Mouse (Mus musculus): ENCODE measurements around the gene Cpt1c. TPM values are rescaled to one million over a fixed set of nuclear protein-coding genes. Genes with fewer than 3 reads are reported as not detected.

Cpt1c gene
- polyA plus RNA-seq, 1 experiment from 2014 or later: 10.0 TPM

DNA sequence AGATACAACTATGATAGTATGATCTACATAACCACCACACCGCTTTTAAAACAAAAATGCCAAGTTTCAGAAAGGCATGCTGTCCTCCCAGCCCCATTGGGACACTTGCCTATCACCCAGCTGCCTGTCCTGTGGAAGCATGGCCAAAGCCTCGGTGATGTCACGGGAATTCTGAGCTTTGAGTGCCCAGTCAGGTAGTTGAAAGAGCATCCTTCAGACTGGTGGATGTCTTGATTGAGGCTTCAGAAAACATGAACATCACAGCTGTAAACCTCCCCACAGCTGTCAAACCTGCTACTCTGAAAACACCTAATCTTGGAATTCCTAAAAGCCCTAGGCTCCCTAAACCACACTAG lies 39.4 kb upstream of the Cpt1c start:
- ATAC-seq (replicated peaks; ENCODE audit: insufficient number of reproducible peaks, low FRiP score, low TSS enrichment): no peak
- Histone ChIP-seq H3K4me2 (no peak overlapping the region), H3K9ac (ENCODE audit: low read depth, low read length) (no peak overlapping the region), H3K9me3 (replicated peaks; ENCODE audit: control insufficient read depth, low read length) (no peaks in the 10 kb centered on the region), H3K4me3 (ENCODE audit: low read depth, low read length) (no peak overlapping the region), H3K27ac (ENCODE audit: low read depth, low read length) (no peak overlapping the region), H3K36me3 (ENCODE audit: control insufficient read depth, insufficient read depth, low read length) (peaks cover 35% of the 10 kb centered on the region), H3K4me1 (ENCODE audit: control insufficient read depth, insufficient read depth, low read length) (peaks cover 22% of the 10 kb centered on the region), H3K27me3 (ENCODE audit: control insufficient read depth, insufficient read depth, low read length) (no peaks in the 10 kb centered on the region)
- 92% methylated on average over 3 of the region's 3 CpGs for WGBS (ENCODE audit: insufficient replicate concordance)

DNA sequence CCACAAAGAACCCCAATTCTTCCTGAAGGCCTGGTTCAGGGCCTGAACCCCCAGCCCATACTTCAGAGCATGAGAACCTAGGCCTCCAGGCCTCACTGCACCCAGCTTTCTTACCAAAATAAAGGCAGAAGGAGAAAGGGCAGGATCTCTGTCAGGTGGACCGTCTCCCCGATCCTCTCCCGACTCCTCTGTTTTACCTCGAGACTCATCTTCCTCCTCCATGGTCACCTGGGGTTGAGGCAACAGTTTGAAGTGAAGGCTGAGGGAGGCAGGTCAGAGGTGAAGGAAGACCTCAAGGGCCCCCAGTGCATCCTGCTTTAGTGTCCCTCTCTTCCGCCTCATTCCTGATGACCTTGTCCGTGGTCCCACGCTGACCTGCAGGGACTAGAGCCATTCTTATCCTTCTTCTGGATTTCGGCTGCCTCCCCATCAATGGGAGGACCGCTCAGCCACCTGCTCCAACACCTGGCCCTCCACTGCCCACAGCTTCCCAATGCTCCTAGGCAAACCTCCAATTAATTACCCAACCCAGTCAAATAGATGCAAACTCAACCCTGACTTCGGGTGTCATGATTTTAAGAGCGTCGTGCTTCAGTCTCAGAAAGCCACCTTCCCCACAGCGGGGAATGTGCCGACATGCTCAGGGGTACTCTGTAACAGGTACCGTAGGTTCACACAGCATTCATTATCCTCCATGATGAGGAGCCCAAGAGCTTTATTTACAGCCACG lies 38.9 kb upstream of the Cpt1c start:
- Histone ChIP-seq H3K4me3 (ENCODE audit: low read depth, low read length) (no peak overlapping the region), H3K9ac (ENCODE audit: low read depth, low read length) (no peak overlapping the region), H3K4me2 (no peak overlapping the region), H3K27ac (ENCODE audit: low read depth, low read length) (no peak overlapping the region), H3K9me3 (replicated peaks; ENCODE audit: control insufficient read depth, low read length) (no peaks in the 10 kb centered on the region), H3K27me3 (ENCODE audit: control insufficient read depth, insufficient read depth, low read length) (no peaks in the 10 kb centered on the region), H3K4me1 (ENCODE audit: control insufficient read depth, insufficient read depth, low read length) (peaks cover 17% of the 10 kb centered on the region), H3K36me3 (ENCODE audit: control insufficient read depth, insufficient read depth, low read length) (peaks cover 40% of the 10 kb centered on the region)
- WGBS (ENCODE audit: insufficient replicate concordance): 94% methylated on average over 16 of the region's 16 CpGs
- no peak for ATAC-seq (replicated peaks; ENCODE audit: insufficient number of reproducible peaks, low FRiP score, low TSS enrichment)

DNA sequence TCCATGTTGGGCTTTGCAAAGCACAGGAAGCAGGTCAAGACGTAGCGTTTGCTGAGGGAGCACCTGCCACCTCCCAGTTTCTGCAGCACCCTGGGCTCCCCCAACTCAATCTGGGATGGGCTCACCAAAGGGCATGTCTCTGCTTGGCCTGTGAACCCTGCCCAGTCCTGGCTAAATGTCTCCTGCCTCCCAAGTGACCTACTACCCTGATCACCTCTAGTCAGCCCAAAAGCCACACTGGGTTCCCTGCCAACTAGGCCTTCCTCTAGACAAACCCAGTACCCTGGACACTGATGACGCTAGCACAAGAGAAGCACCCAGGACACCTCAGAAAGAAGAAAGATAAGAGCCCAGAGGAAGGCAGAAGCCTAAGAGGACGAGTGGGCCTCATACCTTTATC lies 38.2 kb upstream of the Cpt1c start:
- H3K9ac ChIP-seq (ENCODE audit: low read depth, low read length): no peak overlapping the region
- H3K36me3 ChIP-seq (ENCODE audit: control insufficient read depth, insufficient read depth, low read length): peaks cover 42% of the 10 kb centered on the region

GRCm38 (mm10) chr7:45012011-45012410 lies 37.4 kb upstream of the Cpt1c start:
- WGBS (ENCODE audit: insufficient replicate concordance): 93% methylated on average over 6 of the region's 6 CpGs
- Histone ChIP-seq H3K4me1 (ENCODE audit: control insufficient read depth, insufficient read depth, low read length) (peaks cover 12% of the 10 kb centered on the region), H3K9ac (ENCODE audit: low read depth, low read length) (no peak overlapping the region), H3K27ac (ENCODE audit: low read depth, low read length) (no peak overlapping the region), H3K4me3 (ENCODE audit: low read depth, low read length) (no peak overlapping the region), H3K9me3 (replicated peaks; ENCODE audit: control insufficient read depth, low read length) (no peaks in the 10 kb centered on the region), H3K27me3 (ENCODE audit: control insufficient read depth, insufficient read depth, low read length) (no peaks in the 10 kb centered on the region), H3K36me3 (ENCODE audit: control insufficient read depth, insufficient read depth, low read length) (peaks cover 50% of the 10 kb centered on the region), H3K4me2 (no peak overlapping the region)
- no peak for ATAC-seq (replicated peaks; ENCODE audit: insufficient number of reproducible peaks, low FRiP score, low TSS enrichment)

More for the DNA sequence above, 38.2 kb upstream of the Cpt1c start:
- no peak for ATAC-seq (replicated peaks; ENCODE audit: insufficient number of reproducible peaks, low FRiP score, low TSS enrichment)
- Histone ChIP-seq H3K9me3 (replicated peaks; ENCODE audit: control insufficient read depth, low read length) (no peaks in the 10 kb centered on the region), H3K4me2 (no peak overlapping the region), H3K4me3 (ENCODE audit: low read depth, low read length) (no peak overlapping the region), H3K4me1 (ENCODE audit: control insufficient read depth, insufficient read depth, low read length) (peaks cover 12% of the 10 kb centered on the region), H3K27ac (ENCODE audit: low read depth, low read length) (no peak overlapping the region), H3K27me3 (ENCODE audit: control insufficient read depth, insufficient read depth, low read length) (no peaks in the 10 kb centered on the region)
- WGBS (ENCODE audit: insufficient replicate concordance): 77% methylated on average over 4 of the region's 4 CpGs

DNA sequence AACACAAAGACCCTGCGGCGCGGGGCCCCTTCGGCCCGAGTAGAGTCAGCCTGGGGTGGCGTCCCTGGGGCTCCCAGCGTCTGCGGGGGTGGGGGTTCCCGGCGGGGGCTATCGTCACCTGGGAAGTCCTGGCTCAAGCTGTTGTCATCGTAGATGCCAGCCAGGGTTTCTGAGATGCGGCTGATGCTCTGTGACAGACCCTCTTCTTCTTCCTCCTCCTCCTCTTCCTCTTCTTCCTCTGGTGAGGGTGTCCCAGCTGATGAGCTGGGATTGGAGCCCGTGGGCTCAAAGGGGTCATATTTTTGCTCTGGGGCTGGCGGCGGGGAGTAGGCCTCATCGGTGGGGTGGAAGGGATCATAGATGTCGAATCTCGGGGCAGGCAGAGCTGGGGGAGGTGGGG lies 33.8 kb upstream of the Cpt1c start:
- Histone ChIP-seq H3K9ac (ENCODE audit: low read depth, low read length) (no peak overlapping the region), H3K27me3 (ENCODE audit: control insufficient read depth, insufficient read depth, low read length) (no peaks in the 10 kb centered on the region), H3K4me3 (ENCODE audit: low read depth, low read length) (no peak overlapping the region), H3K36me3 (ENCODE audit: control insufficient read depth, insufficient read depth, low read length) (peaks cover 68% of the 10 kb centered on the region), H3K4me1 (ENCODE audit: control insufficient read depth, insufficient read depth, low read length) (0 out of 2 replicates have a peak, but pooled peaks cover 2% of the 10 kb centered on the region), H3K9me3 (replicated peaks; ENCODE audit: control insufficient read depth, low read length) (no peaks in the 10 kb centered on the region), H3K4me2 (no peak overlapping the region), H3K27ac (ENCODE audit: low read depth, low read length) (no peak overlapping the region)
- WGBS (ENCODE audit: insufficient replicate concordance): 90% methylated on average over 19 of the region's 19 CpGs
- ATAC-seq (replicated peaks; ENCODE audit: insufficient number of reproducible peaks, low FRiP score, low TSS enrichment): no peak

DNA sequence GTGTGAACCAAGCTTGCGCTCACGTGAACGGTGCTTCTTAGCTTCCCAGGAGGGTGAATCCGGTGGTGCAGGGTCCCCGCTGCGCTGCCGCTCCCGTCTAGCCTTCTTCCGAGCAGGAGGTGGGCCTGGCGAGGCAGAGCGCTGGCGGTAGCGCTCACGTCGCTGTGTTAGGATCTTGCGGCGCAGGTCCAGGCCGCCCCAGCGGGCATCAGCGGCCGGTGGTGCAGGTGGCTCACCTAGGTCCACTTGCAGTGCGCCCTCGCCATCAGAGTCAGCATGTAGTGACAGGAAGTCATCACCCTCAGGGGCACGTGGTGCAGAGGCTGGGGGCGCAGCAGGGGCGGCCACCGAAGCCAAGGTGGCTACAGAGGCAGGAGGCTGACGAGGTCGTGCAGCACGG lies 33.2 kb upstream of the Cpt1c start:
- Histone ChIP-seq H3K9me3 (replicated peaks; ENCODE audit: control insufficient read depth, low read length) (no peaks in the 10 kb centered on the region), H3K27ac (ENCODE audit: low read depth, low read length) (no peak overlapping the region), H3K9ac (ENCODE audit: low read depth, low read length) (no peak overlapping the region), H3K4me1 (ENCODE audit: control insufficient read depth, insufficient read depth, low read length) (no peaks in the 10 kb centered on the region), H3K4me2 (no peak overlapping the region), H3K27me3 (ENCODE audit: control insufficient read depth, insufficient read depth, low read length) (no peaks in the 10 kb centered on the region), H3K4me3 (ENCODE audit: low read depth, low read length) (no peak overlapping the region), H3K36me3 (ENCODE audit: control insufficient read depth, insufficient read depth, low read length) (peaks cover 70% of the 10 kb centered on the region)
- WGBS (ENCODE audit: insufficient replicate concordance): 89% methylated on average over 30 of the region's 30 CpGs
- no peak for ATAC-seq (replicated peaks; ENCODE audit: insufficient number of reproducible peaks, low FRiP score, low TSS enrichment)

- no peaks in the 10 kb centered on the region for H3K27me3 ChIP-seq (ENCODE audit: control insufficient read depth, insufficient read depth, low read length)
- no peak overlapping the region for H3K27ac ChIP-seq (ENCODE audit: low read depth, low read length)
- WGBS (ENCODE audit: insufficient replicate concordance): 91% methylated on average over 28 of the region's 29 CpGs
- no peak for ATAC-seq (replicated peaks; ENCODE audit: insufficient number of reproducible peaks, low FRiP score, low TSS enrichment)
- H3K4me3 ChIP-seq (ENCODE audit: low read depth, low read length): no peak overlapping the region
- H3K9me3 ChIP-seq (replicated peaks; ENCODE audit: control insufficient read depth, low read length): no peaks in the 10 kb centered on the region
- no peak overlapping the region for H3K9ac ChIP-seq (ENCODE audit: low read depth, low read length)
- no peaks in the 10 kb centered on the region for H3K4me1 ChIP-seq (ENCODE audit: control insufficient read depth, insufficient read depth, low read length)
- H3K36me3 ChIP-seq (ENCODE audit: control insufficient read depth, insufficient read depth, low read length): peaks cover 72% of the 10 kb centered on the region
- H3K4me2 ChIP-seq: no peak overlapping the region
Measured at GRCm38 (mm10) chr7:45007141-45007540, 32.5 kb upstream of the Cpt1c start.

- no peak for ATAC-seq (replicated peaks; ENCODE audit: insufficient number of reproducible peaks, low FRiP score, low TSS enrichment)
- peaks cover 71% of the 10 kb centered on the region for H3K36me3 ChIP-seq (ENCODE audit: control insufficient read depth, insufficient read depth, low read length)
- H3K9ac ChIP-seq (ENCODE audit: low read depth, low read length): no peak overlapping the region
- H3K27me3 ChIP-seq (ENCODE audit: control insufficient read depth, insufficient read depth, low read length): no peaks in the 10 kb centered on the region
- no peak overlapping the region for H3K27ac ChIP-seq (ENCODE audit: low read depth, low read length)
- 0 out of 2 replicates have a peak, but pooled peaks cover 2% of the 10 kb centered on the region for H3K4me1 ChIP-seq (ENCODE audit: control insufficient read depth, insufficient read depth, low read length)
- H3K4me3 ChIP-seq (ENCODE audit: low read depth, low read length): no peak overlapping the region
- no peaks in the 10 kb centered on the region for H3K9me3 ChIP-seq (replicated peaks; ENCODE audit: control insufficient read depth, low read length)
- 94% methylated on average over 12 of the region's 12 CpGs for WGBS (ENCODE audit: insufficient replicate concordance)
- no peak overlapping the region for H3K4me2 ChIP-seq
Measured at GRCm38 (mm10) chr7:45006503-45006902, 31.9 kb upstream of the Cpt1c start.

DNA sequence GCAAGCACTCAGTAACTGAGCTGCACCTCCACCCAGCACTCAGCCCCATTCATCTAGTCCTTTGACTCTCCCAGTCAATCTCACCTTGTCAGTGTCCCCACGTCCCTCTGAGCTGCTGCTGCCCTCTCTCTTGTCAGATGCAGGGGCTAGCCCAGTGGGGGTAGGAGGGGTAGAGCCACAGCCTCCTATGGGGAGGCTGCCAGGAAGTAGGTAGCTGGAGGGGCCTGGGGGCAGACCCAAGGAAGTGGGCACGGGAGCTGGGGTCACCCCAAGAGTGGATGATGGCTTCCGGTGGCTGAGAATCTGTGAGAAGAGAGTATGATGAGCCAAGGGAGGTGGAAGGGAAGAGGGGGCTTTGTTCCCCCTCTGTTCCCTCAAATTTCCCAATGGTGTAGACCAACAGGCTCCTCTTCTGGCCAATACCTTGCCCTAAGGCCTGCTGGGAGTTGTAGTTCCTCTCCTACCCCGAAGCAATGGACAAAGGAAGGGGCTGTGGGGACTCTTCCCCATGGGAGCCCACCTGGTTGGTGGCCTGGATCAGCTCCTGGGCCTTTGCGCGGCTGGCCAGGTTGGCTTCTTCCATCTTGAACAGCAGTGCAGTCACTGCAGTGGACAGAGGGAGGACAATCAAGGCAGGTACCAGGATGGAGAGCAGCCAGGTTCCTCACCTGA lies 30.8 kb upstream of the Cpt1c start:
- Histone ChIP-seq H3K4me3 (ENCODE audit: low read depth, low read length) (no peak overlapping the region), H3K27ac (ENCODE audit: low read depth, low read length) (no peak overlapping the region), H3K36me3 (ENCODE audit: control insufficient read depth, insufficient read depth, low read length) (peaks cover 73% of the 10 kb centered on the region), H3K4me2 (no peak overlapping the region), H3K9me3 (replicated peaks; ENCODE audit: control insufficient read depth, low read length) (no peaks in the 10 kb centered on the region), H3K9ac (ENCODE audit: low read depth, low read length) (no peak overlapping the region), H3K27me3 (ENCODE audit: control insufficient read depth, insufficient read depth, low read length) (no peaks in the 10 kb centered on the region), H3K4me1 (ENCODE audit: control insufficient read depth, insufficient read depth, low read length) (0 out of 2 replicates have a peak, but pooled peaks cover 2% of the 10 kb centered on the region)
- 89% methylated on average over 6 of the region's 6 CpGs for WGBS (ENCODE audit: insufficient replicate concordance)
- ATAC-seq (replicated peaks; ENCODE audit: insufficient number of reproducible peaks, low FRiP score, low TSS enrichment): no peak

All from heart, embryonic 11.5 days (tissue).